Mouse (Mus musculus): ENCODE data around the gene Zcchc12. TPM values are rescaled to one million over a fixed set of nuclear protein-coding genes. Genes with fewer than 3 reads are reported as not detected.

Zcchc12 gene
- polyA plus RNA-seq (2012), result not detected in 2 replicates

GRCm38 (mm10) chrX:36195736-36196525 is at the start of gene Zcchc12:
Zcchc12 (plus strand) TSS chrX:36195904.
- H3K27me3 ChIP-seq (ENCODE audit: control insufficient read depth), result peaks cover 15% of the 10 kb centered on the region
- H3K4me3 ChIP-seq (replicated peaks), result no peak within 1 kb of the TSS
- H3K4me1 ChIP-seq (ENCODE audit: control insufficient read depth), result no peaks in the 10 kb centered on the region
- no peaks in the 10 kb centered on the region for H3K36me3 ChIP-seq (ENCODE audit: control insufficient read depth)
- TF ChIP-seq TAL1 (IDR thresholded peaks at IDR 0.05; ENCODE audit: low read length), result no peak
- no peak for TF ChIP-seq GATA1 (IDR thresholded peaks at IDR 0.05; ENCODE audit: low read length)
- H3K9me3 ChIP-seq (ENCODE audit: control insufficient read depth, low read length), result no peaks in the 10 kb centered on the region

- H3K27me3 ChIP-seq (ENCODE audit: control insufficient read depth), result no peaks in the 10 kb centered on the region
- no peak for TF ChIP-seq TAL1 (IDR thresholded peaks at IDR 0.05; ENCODE audit: low read length)
- TF ChIP-seq GATA1 (IDR thresholded peaks at IDR 0.05; ENCODE audit: low read length), result no peak
- H3K4me3 ChIP-seq (replicated peaks), result no peak overlapping the region
- no peaks in the 10 kb centered on the region for H3K9me3 ChIP-seq (ENCODE audit: control insufficient read depth, low read length)
- H3K4me1 ChIP-seq (ENCODE audit: control insufficient read depth), result no peaks in the 10 kb centered on the region
- H3K36me3 ChIP-seq (ENCODE audit: control insufficient read depth), result no peaks in the 10 kb centered on the region
These were observed 49.0 kb upstream of the Zcchc12 start for GRCm38 (mm10) chrX:36146746-36147145.

- Histone ChIP-seq H3K36me3 (ENCODE audit: control insufficient read depth) (no peaks in the 10 kb centered on the region), H3K4me1 (ENCODE audit: control insufficient read depth) (no peaks in the 10 kb centered on the region), H3K27me3 (ENCODE audit: control insufficient read depth) (no peaks in the 10 kb centered on the region), H3K9me3 (ENCODE audit: control insufficient read depth, low read length) (no peaks in the 10 kb centered on the region), H3K4me3 (replicated peaks) (no peak overlapping the region)
- TF ChIP-seq TAL1 (IDR thresholded peaks at IDR 0.05; ENCODE audit: low read length) (no peak), GATA1 (IDR thresholded peaks at IDR 0.05; ENCODE audit: low read length) (no peak)
These were observed 45.6 kb upstream of the Zcchc12 start for GRCm38 (mm10) chrX:36150100-36150499.

GRCm38 (mm10) chrX:36156677-36157076 is 39.0 kb upstream of the Zcchc12 start:
- Histone ChIP-seq H3K27me3 (ENCODE audit: control insufficient read depth) (no peaks in the 10 kb centered on the region), H3K36me3 (ENCODE audit: control insufficient read depth) (no peaks in the 10 kb centered on the region), H3K4me1 (ENCODE audit: control insufficient read depth) (no peaks in the 10 kb centered on the region), H3K4me3 (replicated peaks) (no peak overlapping the region), H3K9me3 (ENCODE audit: control insufficient read depth, low read length) (no peaks in the 10 kb centered on the region)
- no peak for TF ChIP-seq GATA1 (IDR thresholded peaks at IDR 0.05; ENCODE audit: low read length)
- TF ChIP-seq TAL1 (IDR thresholded peaks at IDR 0.05; ENCODE audit: low read length), result no peak

GRCm38 (mm10) chrX:36161567-36161966 is 34.1 kb upstream of the Zcchc12 start:
- TF ChIP-seq TAL1 (IDR thresholded peaks at IDR 0.05; ENCODE audit: low read length) (no peak), GATA1 (IDR thresholded peaks at IDR 0.05; ENCODE audit: low read length) (no peak)
- Histone ChIP-seq H3K36me3 (ENCODE audit: control insufficient read depth) (no peaks in the 10 kb centered on the region), H3K27me3 (ENCODE audit: control insufficient read depth) (no peaks in the 10 kb centered on the region), H3K4me3 (replicated peaks) (no peak overlapping the region), H3K9me3 (ENCODE audit: control insufficient read depth, low read length) (no peaks in the 10 kb centered on the region), H3K4me1 (ENCODE audit: control insufficient read depth) (no peaks in the 10 kb centered on the region)

GRCm38 (mm10) chrX:36183625-36184024 is 12.1 kb upstream of the Zcchc12 start:
- Histone ChIP-seq H3K9me3 (ENCODE audit: control insufficient read depth, low read length) (no peaks in the 10 kb centered on the region), H3K4me1 (ENCODE audit: control insufficient read depth) (no peaks in the 10 kb centered on the region), H3K4me3 (replicated peaks) (no peak overlapping the region), H3K27me3 (ENCODE audit: control insufficient read depth) (no peaks in the 10 kb centered on the region), H3K36me3 (ENCODE audit: control insufficient read depth) (no peaks in the 10 kb centered on the region)
- TF ChIP-seq GATA1 (IDR thresholded peaks at IDR 0.05; ENCODE audit: low read length) (no peak), TAL1 (IDR thresholded peaks at IDR 0.05; ENCODE audit: low read length) (no peak)

- Histone ChIP-seq H3K36me3 (ENCODE audit: control insufficient read depth) (no peaks in the 10 kb centered on the region), H3K4me1 (ENCODE audit: control insufficient read depth) (no peaks in the 10 kb centered on the region), H3K27me3 (ENCODE audit: control insufficient read depth) (no peaks in the 10 kb centered on the region), H3K9me3 (ENCODE audit: control insufficient read depth, low read length) (no peaks in the 10 kb centered on the region), H3K4me3 (replicated peaks) (no peak overlapping the region)
- no peak for TF ChIP-seq TAL1 (IDR thresholded peaks at IDR 0.05; ENCODE audit: low read length)
These were observed 9.7 kb upstream of the Zcchc12 start for GRCm38 (mm10) chrX:36186036-36186435.

- H3K9me3 ChIP-seq (ENCODE audit: control insufficient read depth, low read length), result no peaks in the 10 kb centered on the region
- no peaks in the 10 kb centered on the region for H3K4me1 ChIP-seq (ENCODE audit: control insufficient read depth)
- H3K4me3 ChIP-seq (replicated peaks), result no peak overlapping the region
- no peaks in the 10 kb centered on the region for H3K27me3 ChIP-seq (ENCODE audit: control insufficient read depth)
- H3K36me3 ChIP-seq (ENCODE audit: control insufficient read depth), result no peaks in the 10 kb centered on the region
- TF ChIP-seq GATA1 (IDR thresholded peaks at IDR 0.05; ENCODE audit: low read length) (no peak), TAL1 (IDR thresholded peaks at IDR 0.05; ENCODE audit: low read length) (no peak)
These were observed 9.3 kb upstream of the Zcchc12 start for GRCm38 (mm10) chrX:36186443-36186842.

GRCm38 (mm10) chrX:36193951-36194350 is 1.8 kb upstream of the Zcchc12 start:
- H3K4me3 ChIP-seq (replicated peaks), result no peak overlapping the region
- H3K36me3 ChIP-seq (ENCODE audit: control insufficient read depth), result no peaks in the 10 kb centered on the region
- H3K27me3 ChIP-seq (ENCODE audit: control insufficient read depth), result peaks cover 15% of the 10 kb centered on the region
- H3K4me1 ChIP-seq (ENCODE audit: control insufficient read depth), result no peaks in the 10 kb centered on the region
- TF ChIP-seq TAL1 (IDR thresholded peaks at IDR 0.05; ENCODE audit: low read length), result no peak
- H3K9me3 ChIP-seq (ENCODE audit: control insufficient read depth, low read length), result no peaks in the 10 kb centered on the region

GRCm38 (mm10) chrX:36209554-36209953 is 13.8 kb downstream of the Zcchc12 start:
- H3K9me3 ChIP-seq (ENCODE audit: control insufficient read depth, low read length), result peaks cover 3% of the 10 kb centered on the region; the same call in 1 of the 2 replicates
- H3K36me3 ChIP-seq (ENCODE audit: control insufficient read depth), result no peaks in the 10 kb centered on the region
- no peaks in the 10 kb centered on the region for H3K27me3 ChIP-seq (ENCODE audit: control insufficient read depth)
- no peak overlapping the region for H3K4me3 ChIP-seq (replicated peaks)
- H3K4me1 ChIP-seq (ENCODE audit: control insufficient read depth), result no peaks in the 10 kb centered on the region
- TF ChIP-seq TAL1 (IDR thresholded peaks at IDR 0.05; ENCODE audit: low read length) (no peak), GATA1 (IDR thresholded peaks at IDR 0.05; ENCODE audit: low read length) (no peak)

All from erythroblast, embryonic 14.5 days (primary cell).